19 mouse cellular contexts compared by ENCODE assay signal in genomic region chr19:8715868-8716766, GRCm38 (mm10). TPM values are rescaled to one million over a fixed set of nuclear protein-coding genes. Genes with fewer than 3 reads are reported as not detected.
A peak's percentile ranks its signal among the peaks of the same experiment; 100 is the strongest.
DNase-seq lines count a peak whose midpoint lies in the region; ATAC-seq and TF ChIP-seq lines count a peak whose summit lies in the region.
"Had no signal": no experiment of that assay in that cellular context is flagged by ENCODE, and none has a peak within 500 bp of the region (broad histone marks: within the 10 kb centered on the region; RNA-seq: fewer than 3 reads in every experiment).

No protein-coding gene starts in this region.

- H3K27me3 ChIP-seq in megakaryocyte, embryonic 14.5 days (replicated peaks), result no peaks in the 10 kb centered on the region
- no peaks in the 10 kb centered on the region for H3K27me3 ChIP-seq in erythroblast, embryonic 14.5 days (ENCODE audit: control insufficient read depth)
- no peaks in the 10 kb centered on the region for H3K27me3 ChIP-seq in liver, embryonic 16.5 days (ENCODE audit: control insufficient read depth, insufficient read depth, low read depth, low read length)
- H3K27me3 ChIP-seq: lung, embryonic 15.5 days; neural tube, embryonic 13.5 days had no signal

- peak overlapping the region; percentile 17 for H3K4me3 ChIP-seq in megakaryocyte, embryonic 14.5 days (replicated peaks)
- H3K4me3 ChIP-seq in ES-E14 (ENCODE audit: insufficient read depth in 1 of 2, low read depth in 1 of 2, low read length in 2 of 2, poor library complexity in 1 of 2, severe bottlenecking in 1 of 2), result peak overlapping the region in 1 of 2 experiments; percentile 49; a peak in 2 of 4 replicates
- H3K4me3 ChIP-seq in erythroblast, embryonic 14.5 days (replicated peaks), result peak overlapping the region; percentile 52
- peak overlapping the region; percentile 1; the same call in 1 of the 2 replicates for H3K4me3 ChIP-seq in liver, embryonic 16.5 days (ENCODE audit: low read depth, low read length)
- H3K4me3 ChIP-seq: lung, embryonic 15.5 days; neural tube, embryonic 13.5 days had no signal

- in situ Hi-C loops in ES-E14 (cut with MboI; ENCODE audit: low sequenced_read_pairs in 2 of 2, unreplicated experiment in 2 of 2), result no loop called here

- peak overlapping the region; percentile 65; the same call in 1 of the 2 replicates for H3K9ac ChIP-seq in ES-E14 (ENCODE audit: insufficient read depth, low read depth, low read length, poor library complexity, severe bottlenecking)
- H3K9ac ChIP-seq in liver, embryonic 16.5 days (ENCODE audit: low read depth, low read length), result peak overlapping the region; percentile 29
- H3K9ac ChIP-seq: lung, embryonic 15.5 days; neural tube, embryonic 13.5 days had no signal

- peak overlapping the region; percentile 53 for H3K4me2 ChIP-seq in liver, embryonic 16.5 days (ENCODE audit: low read depth, low read length)
- H3K4me2 ChIP-seq: lung, embryonic 15.5 days; neural tube, embryonic 13.5 days had no signal

- H3K9me3 ChIP-seq in megakaryocyte, embryonic 14.5 days, result no peaks in the 10 kb centered on the region
- no peaks in the 10 kb centered on the region for H3K9me3 ChIP-seq in ES-E14 (ENCODE audit: control insufficient read depth, insufficient read depth, low read depth, low read length)
- no peaks in the 10 kb centered on the region for H3K9me3 ChIP-seq in erythroblast, embryonic 14.5 days (ENCODE audit: control insufficient read depth, low read length)
- no peaks in the 10 kb centered on the region for H3K9me3 ChIP-seq in liver, embryonic 16.5 days (replicated peaks; ENCODE audit: control insufficient read depth, low read length)
- H3K9me3 ChIP-seq: lung, embryonic 15.5 days; neural tube, embryonic 13.5 days had no signal

- DNase-seq in ES-E14 (ENCODE audit: low read depth, low spot score), result no peak
- no peak for DNase-seq in layer of hippocampus, postnatal 25 days (ENCODE audit: extremely low spot score in 1 of 2, low spot score in 1 of 2)
- DNase-seq in lung, postnatal 25 days (ENCODE audit: low spot score), result no peak
- no peak for DNase-seq in layer of hippocampus, adult 11-12 months (ENCODE audit: low spot score)
- DNase-seq: adrenal gland, postnatal 14 days; cerebellum, postnatal 10 days; embryo, embryonic 11 days; gastrocnemius, postnatal 10 days; kidney, adult 11 months; kidney, postnatal 10 days; spleen, adult 18-20 months had no signal

- peaks cover 22% of the 10 kb centered on the region for H3K36me3 ChIP-seq in megakaryocyte, embryonic 14.5 days (replicated peaks; ENCODE audit: low read length)
- H3K36me3 ChIP-seq in ES-E14 (ENCODE audit: control insufficient read depth, insufficient read depth, low read length, poor library complexity, severe bottlenecking), result peaks cover 12% of the 10 kb centered on the region
- peaks cover 32% of the 10 kb centered on the region for H3K36me3 ChIP-seq in erythroblast, embryonic 14.5 days (ENCODE audit: control insufficient read depth)
- H3K36me3 ChIP-seq in liver, embryonic 16.5 days (ENCODE audit: control insufficient read depth, insufficient read depth), result peaks cover 15% of the 10 kb centered on the region

- no peak for ATAC-seq in megakaryocyte, adult 5-6 weeks (ENCODE audit: poor library complexity, severe bottlenecking)
- peak; percentile 16 for ATAC-seq in liver, embryonic 16.5 days (ENCODE audit: low read depth)

- WGBS in liver, embryonic 16.5 days (ENCODE audit: insufficient replicate concordance), result 66% methylated on average over 10 of the region's 10 CpGs

- H3K27ac ChIP-seq in ES-E14 (ENCODE audit: insufficient read depth, low read depth, low read length, poor library complexity, severe bottlenecking), result peak overlapping the region; percentile 81
- H3K27ac ChIP-seq in liver, embryonic 16.5 days (ENCODE audit: low read length), result peak overlapping the region; percentile 92
- H3K27ac ChIP-seq: lung, embryonic 15.5 days; neural tube, embryonic 13.5 days had no signal

- H3K4me1 ChIP-seq in megakaryocyte, embryonic 14.5 days, result peaks cover 71% of the 10 kb centered on the region
- H3K4me1 ChIP-seq in ES-E14 (ENCODE audit: control insufficient read depth in 2 of 2, insufficient read depth in 2 of 2, low read length in 2 of 2, poor library complexity in 1 of 2), result peaks cover 2 to 11% of the 10 kb centered on the region in 2 experiments; a peak in 2 of 4 replicates
- peaks cover 77% of the 10 kb centered on the region for H3K4me1 ChIP-seq in erythroblast, embryonic 14.5 days (ENCODE audit: control insufficient read depth)
- H3K4me1 ChIP-seq in liver, embryonic 16.5 days (ENCODE audit: control insufficient read depth, low read depth, low read length), result peaks cover 46% of the 10 kb centered on the region

TF ChIP-seq in ES-E14, 5 proteins besides CTCF, POLR2A, EP300 and RAD21:
- TF ChIP-seq MAFK (IDR thresholded peaks at IDR 0.05; ENCODE audit: insufficient read depth, low read depth, low read length), result no peak

RNA-seq across cellular contexts. Expression of gene Slc3a2, which starts 7.1 kb away (rescaled TPM):
- polyA plus RNA-seq in megakaryocyte, embryonic 14.5 days (2012; ENCODE audit: insufficient read depth, low replicate concordance), result 139 and 161 TPM in 2 replicates
- 26.3 and 32.6 TPM in 2 replicates for total RNA-seq in megakaryocyte, adult 5-6 weeks (2015)
- total RNA-seq in megakaryocyte, adult 5-6 weeks (2017), result 31.6 and 34.1 TPM in 2 replicates
- 354 and 566 TPM in 2 replicates for total RNA-seq in ES-E14 (2012; rRNA removed)
- polyA plus RNA-seq in erythroblast, embryonic 14.5 days (2012), result 33.5 and 37.4 TPM in 2 replicates
- polyA plus RNA-seq in liver, embryonic 16.5 days (2015; fragmentation: Nextera tagmentation; extraction: Ambion mirVana), result 133 and 137 TPM in 2 replicates
- total RNA-seq in layer of hippocampus, postnatal 25 days (2021), result 100 to 1,000 TPM; 155 to 170 TPM

RNA-seq across cellular contexts. Expression of gene Wdr74, which starts 19.5 kb away (rescaled TPM):
- polyA plus RNA-seq in megakaryocyte, embryonic 14.5 days (2012; ENCODE audit: insufficient read depth, low replicate concordance), result 3.7 and 16.5 TPM in 2 replicates
- 30.3 and 37.1 TPM in 2 replicates for total RNA-seq in megakaryocyte, adult 5-6 weeks (2015)
- total RNA-seq in megakaryocyte, adult 5-6 weeks (2017), result 38.2 and 38.5 TPM in 2 replicates
- total RNA-seq in ES-E14 (2012; rRNA removed), result 173 and 180 TPM in 2 replicates
- polyA plus RNA-seq in erythroblast, embryonic 14.5 days (2012), result 1.7 and 2.5 TPM in 2 replicates
- polyA plus RNA-seq in liver, embryonic 16.5 days (2015; fragmentation: Nextera tagmentation; extraction: Ambion mirVana), result 40.0 and 48.3 TPM in 2 replicates
- total RNA-seq in layer of hippocampus, postnatal 25 days (2021), result 10 to 100 TPM; 43.9 to 53.6 TPM

RNA-seq across cellular contexts. Expression of gene 1700092M07Rik, which starts 24.4 kb away (rescaled TPM):
- polyA plus RNA-seq in megakaryocyte, embryonic 14.5 days (2012; ENCODE audit: insufficient read depth, low replicate concordance), result 0.86 TPM in 1 of 2 replicates, not detected in the other
- 0.83 TPM in 1 of 2 replicates, not detected in the other for total RNA-seq in megakaryocyte, adult 5-6 weeks (2015)
- total RNA-seq in megakaryocyte, adult 5-6 weeks (2017), result 1.3 TPM in 1 of 2 replicates, not detected in the other
- 8.5 and 8.9 TPM in 2 replicates for total RNA-seq in ES-E14 (2012; rRNA removed)
- not detected in 2 replicates for polyA plus RNA-seq in erythroblast, embryonic 14.5 days (2012)
- 0.45 and 0.63 TPM in 2 replicates for polyA plus RNA-seq in liver, embryonic 16.5 days (2015; fragmentation: Nextera tagmentation; extraction: Ambion mirVana)
- total RNA-seq in layer of hippocampus, postnatal 25 days (2021), result 1 to 10 TPM in 1 of 2 experiments, not detected in 1; 1.5 TPM
- total RNA-seq: monocyte, adult 5-6 weeks had no signal
- polyA plus RNA-seq: heart, embryonic 14.5 days had no signal

RNA-seq across cellular contexts. Expression of gene Stx5a, which starts 25.1 kb away (rescaled TPM):
- polyA plus RNA-seq in megakaryocyte, embryonic 14.5 days (2012; ENCODE audit: insufficient read depth, low replicate concordance), result 18.8 and 39.1 TPM in 2 replicates
- total RNA-seq in megakaryocyte, adult 5-6 weeks (2015), result 40.9 and 55.3 TPM in 2 replicates
- total RNA-seq in megakaryocyte, adult 5-6 weeks (2017), result 40.8 and 65.6 TPM in 2 replicates
- 66.3 and 73.2 TPM in 2 replicates for total RNA-seq in ES-E14 (2012; rRNA removed)
- 3.3 and 3.6 TPM in 2 replicates for polyA plus RNA-seq in erythroblast, embryonic 14.5 days (2012)
- 57.8 and 59.8 TPM in 2 replicates for polyA plus RNA-seq in liver, embryonic 16.5 days (2015; fragmentation: Nextera tagmentation; extraction: Ambion mirVana)
- 10 to 100 TPM; 59.9 to 70.7 TPM for total RNA-seq in layer of hippocampus, postnatal 25 days (2021)

RNA-seq across cellular contexts. Expression of gene Nxf1, which starts 40.8 kb away (rescaled TPM):
- 10.6 and 13.3 TPM in 2 replicates for polyA plus RNA-seq in megakaryocyte, embryonic 14.5 days (2012; ENCODE audit: insufficient read depth, low replicate concordance)
- 257 and 292 TPM in 2 replicates for total RNA-seq in megakaryocyte, adult 5-6 weeks (2015)
- 69.7 and 76.0 TPM in 2 replicates for total RNA-seq in megakaryocyte, adult 5-6 weeks (2017)
- 99.5 and 101 TPM in 2 replicates for total RNA-seq in ES-E14 (2012; rRNA removed)
- polyA plus RNA-seq in erythroblast, embryonic 14.5 days (2012), result 2.9 and 3.0 TPM in 2 replicates
- polyA plus RNA-seq in liver, embryonic 16.5 days (2015; fragmentation: Nextera tagmentation; extraction: Ambion mirVana), result 77.8 and 87.7 TPM in 2 replicates
- 10 to 100 TPM; 75.4 to 95.3 TPM for total RNA-seq in layer of hippocampus, postnatal 25 days (2021)

Comparison
In these comparisons a context has a peak if more than half of its experiments do, and no peak if none do; other contexts are left out.
1. RNA of gene Slc3a2, which starts 7.1 kb away (total RNA-seq): 354 to 566 TPM in ES-E14 and 155 to 170 TPM in layer of hippocampus, postnatal 25 days; 26.3 to 34.1 TPM in megakaryocyte, adult 5-6 weeks; every median in the first group is over 4 times any median in the second.